Mouse (Mus musculus): ENCODE measurements around the gene Prpsap1. TPM values are rescaled to one million over a fixed set of nuclear protein-coding genes. Genes with fewer than 3 reads are reported as not detected.
"Not testable (repeated sequence)": the region's sequence is repeated elsewhere in the genome, so short reads cannot be mapped to it uniquely, and the experiment has no call there.

Prpsap1 gene
- polyA plus RNA-seq, 1 experiment from 2014 or later, result 179 TPM

- no peak overlapping the region for H3K27ac ChIP-seq
- 55% methylated on average over 13 of the region's 13 CpGs for WGBS
Observed at GRCm38 (mm10) chr11:116428872-116429859, 64.8 kb downstream of the Prpsap1 start.

GRCm38 (mm10) chr11:116426852-116427575, 67.0 kb downstream of the Prpsap1 start:
- Histone ChIP-seq H3K4me1 (no peaks in the 10 kb centered on the region), H3K9ac (no peak overlapping the region), H3K27ac (no peak overlapping the region), H3K4me2 (replicated peaks) (no peak overlapping the region), H3K9me3 (replicated peaks) (no peaks in the 10 kb centered on the region), H3K4me3 (no peak overlapping the region), H3K36me3 (no peaks in the 10 kb centered on the region), H3K27me3 (no peaks in the 10 kb centered on the region)
- no peak for ATAC-seq (ENCODE audit: low FRiP score)
- WGBS, result 75% methylated on average over 6 of the region's 6 CpGs

More at GRCm38 (mm10) chr11:116428872-116429859, 64.8 kb downstream of the Prpsap1 start:
- no peak overlapping the region for H3K9ac ChIP-seq
- ATAC-seq (ENCODE audit: low FRiP score), result no peak
- H3K4me3 ChIP-seq, result no peak overlapping the region
- H3K4me1 ChIP-seq, result 0 out of 2 replicates have a peak, but pooled peaks cover 2% of the 10 kb centered on the region
- H3K4me2 ChIP-seq (replicated peaks), result no peak overlapping the region
- H3K27me3 ChIP-seq, result no peaks in the 10 kb centered on the region
- no peaks in the 10 kb centered on the region for H3K36me3 ChIP-seq
- no peaks in the 10 kb centered on the region for H3K9me3 ChIP-seq (replicated peaks)

- not testable (repeated sequence) for H3K4me1 ChIP-seq; H3K9me3 ChIP-seq (replicated peaks); H3K27me3 ChIP-seq; H3K4me3 ChIP-seq; H3K27ac ChIP-seq; H3K4me2 ChIP-seq (replicated peaks); H3K36me3 ChIP-seq; ATAC-seq (ENCODE audit: low FRiP score); H3K9ac ChIP-seq
- WGBS, result 84% methylated on average over 11 of the region's 11 CpGs
Observed at GRCm38 (mm10) chr11:116426328-116426727, 67.7 kb downstream of the Prpsap1 start.

- Histone ChIP-seq H3K27me3 (no peaks in the 10 kb centered on the region), H3K4me3 (no peak overlapping the region), H3K9ac (no peak overlapping the region), H3K4me1 (no peaks in the 10 kb centered on the region), H3K9me3 (replicated peaks) (no peaks in the 10 kb centered on the region), H3K36me3 (no peaks in the 10 kb centered on the region), H3K4me2 (replicated peaks) (no peak overlapping the region), H3K27ac (no peak overlapping the region)
- WGBS, result 55% methylated on average over 8 of the region's 8 CpGs
- no peak for ATAC-seq (ENCODE audit: low FRiP score)
Observed at GRCm38 (mm10) chr11:116424621-116425407, 69.2 kb downstream of the Prpsap1 start.

- Histone ChIP-seq H3K9ac (no peak overlapping the region), H3K4me3 (no peak overlapping the region), H3K4me2 (replicated peaks) (no peak overlapping the region), H3K27me3 (no peaks in the 10 kb centered on the region), H3K36me3 (no peaks in the 10 kb centered on the region), H3K9me3 (replicated peaks) (no peaks in the 10 kb centered on the region), H3K4me1 (no peaks in the 10 kb centered on the region), H3K27ac (no peak overlapping the region)
- WGBS, result 85% methylated on average over 10 of the region's 10 CpGs
- no peak for ATAC-seq (ENCODE audit: low FRiP score)
Observed at GRCm38 (mm10) chr11:116423782-116424620, 70.0 kb downstream of the Prpsap1 start.

- ATAC-seq (ENCODE audit: low FRiP score), result no peak
- WGBS, result 85% methylated on average over 6 of the region's 6 CpGs
- H3K4me3 ChIP-seq, result no peak overlapping the region
- H3K36me3 ChIP-seq, result no peaks in the 10 kb centered on the region
- H3K27me3 ChIP-seq, result no peaks in the 10 kb centered on the region
- H3K4me1 ChIP-seq, result peaks cover 2% of the 10 kb centered on the region; the same call in 1 of the 2 replicates
- no peaks in the 10 kb centered on the region for H3K9me3 ChIP-seq (replicated peaks)
- H3K9ac ChIP-seq, result no peak overlapping the region
- H3K27ac ChIP-seq, result no peak overlapping the region
- no peak overlapping the region for H3K4me2 ChIP-seq (replicated peaks)
Observed at GRCm38 (mm10) chr11:116423214-116423613, 70.8 kb downstream of the Prpsap1 start.

- Histone ChIP-seq H3K27me3 (no peaks in the 10 kb centered on the region), H3K9ac (no peak overlapping the region), H3K36me3 (no peaks in the 10 kb centered on the region), H3K4me1 (peaks cover 5% of the 10 kb centered on the region; the same call in 1 of the 2 replicates), H3K4me2 (replicated peaks) (no peak overlapping the region), H3K27ac (no peak overlapping the region), H3K9me3 (replicated peaks) (no peaks in the 10 kb centered on the region), H3K4me3 (no peak overlapping the region)
- ATAC-seq (ENCODE audit: low FRiP score), result no peak
- WGBS, result 92% methylated on average over 2 of the region's 2 CpGs
Observed at GRCm38 (mm10) chr11:116422562-116422961, 71.4 kb downstream of the Prpsap1 start.

- no peaks in the 10 kb centered on the region for H3K27me3 ChIP-seq
Observed at GRCm38 (mm10) chr11:116421102-116421501, 72.9 kb downstream of the Prpsap1 start.

More at GRCm38 (mm10) chr11:116421102-116421501, 72.9 kb downstream of the Prpsap1 start:
- no peaks in the 10 kb centered on the region for H3K36me3 ChIP-seq
- H3K9me3 ChIP-seq (replicated peaks), result no peaks in the 10 kb centered on the region
- H3K9ac ChIP-seq, result no peak overlapping the region
- H3K4me3 ChIP-seq, result no peak overlapping the region
- no peak overlapping the region for H3K4me2 ChIP-seq (replicated peaks)
- WGBS, result 74% methylated on average over 6 of the region's 6 CpGs
- H3K27ac ChIP-seq, result no peak overlapping the region
- no peak for ATAC-seq (ENCODE audit: low FRiP score)
- peaks cover 5% of the 10 kb centered on the region; the same call in 1 of the 2 replicates for H3K4me1 ChIP-seq

Other genes with a start within 250 kb of the Prpsap1 start
- gene Srp68, start 220.0 kb downstream of the Prpsap1 start, polyA plus RNA-seq (2016; fragmentation: Nextera tagmentation; extraction: Ambion mirVana), result 85.2 and 88.0 TPM in 2 replicates
- gene Galr2, start 213.3 kb downstream of the Prpsap1 start, polyA plus RNA-seq (2016; fragmentation: Nextera tagmentation; extraction: Ambion mirVana), result 0.53 and 0.56 TPM in 2 replicates
- gene Exoc7, start 187.0 kb downstream of the Prpsap1 start, polyA plus RNA-seq (2016; fragmentation: Nextera tagmentation; extraction: Ambion mirVana), result 82.8 and 89.1 TPM in 2 replicates
- gene Foxj1, start 158.8 kb downstream of the Prpsap1 start, polyA plus RNA-seq (2016; fragmentation: Nextera tagmentation; extraction: Ambion mirVana), result 27.2 and 28.2 TPM in 2 replicates
- gene Rnf157, start 81.2 kb downstream of the Prpsap1 start, polyA plus RNA-seq (2016; fragmentation: Nextera tagmentation; extraction: Ambion mirVana), result 44.8 and 47.2 TPM in 2 replicates
- gene Ubald2, start 60.1 kb downstream of the Prpsap1 start, polyA plus RNA-seq (2016; fragmentation: Nextera tagmentation; extraction: Ambion mirVana), result 46.6 and 50.6 TPM in 2 replicates
- gene Qrich2, start 28.0 kb downstream of the Prpsap1 start, polyA plus RNA-seq (2016; fragmentation: Nextera tagmentation; extraction: Ambion mirVana), result 0.18 and 0.39 TPM in 2 replicates
- gene Sphk1, start 36.7 kb upstream of the Prpsap1 start, polyA plus RNA-seq (2016; fragmentation: Nextera tagmentation; extraction: Ambion mirVana), result 8.9 and 10.2 TPM in 2 replicates
- 23.6 and 27.6 TPM in 2 replicates for gene Ube2o, start 87.2 kb upstream of the Prpsap1 start, polyA plus RNA-seq (2016; fragmentation: Nextera tagmentation; extraction: Ambion mirVana)
- 0.15 TPM in 1 of 2 replicates, not detected in the other for gene Aanat, start 92.2 kb upstream of the Prpsap1 start, polyA plus RNA-seq (2016; fragmentation: Nextera tagmentation; extraction: Ambion mirVana)
- 3.7 and 4.5 TPM in 2 replicates for gene Rhbdf2, start 132.8 kb upstream of the Prpsap1 start, polyA plus RNA-seq (2016; fragmentation: Nextera tagmentation; extraction: Ambion mirVana)
- 0.34 and 0.43 TPM in 2 replicates for gene Prcd, start 159.3 kb upstream of the Prpsap1 start, polyA plus RNA-seq (2016; fragmentation: Nextera tagmentation; extraction: Ambion mirVana)
- 4.5 and 5.9 TPM in 2 replicates for gene Cygb, start 160.1 kb upstream of the Prpsap1 start, polyA plus RNA-seq (2016; fragmentation: Nextera tagmentation; extraction: Ambion mirVana)

All from hindbrain, embryonic 12.5 days (tissue).